Comparison of ENCODE assay signal across 8 mouse cellular contexts in genomic region chr9:29834911-29835310, GRCm38 (mm10).
DNase-seq lines count a peak whose midpoint lies in the region; ATAC-seq lines count a peak whose summit lies in the region.

No protein-coding gene starts in this region.

- no peak overlapping the region for H3K9ac ChIP-seq in forebrain, embryonic 14.5 days (ENCODE audit: low read length)
- H3K9ac ChIP-seq in forebrain, embryonic 11.5 days (ENCODE audit: low read length) = no peak overlapping the region
- no peak overlapping the region for H3K9ac ChIP-seq in midbrain, embryonic 14.5 days (replicated peaks; ENCODE audit: low read length)
- H3K9ac ChIP-seq in hindbrain, embryonic 14.5 days = no peak overlapping the region
- H3K9ac ChIP-seq in neural tube, embryonic 15.5 days (replicated peaks) = no peak overlapping the region
- H3K9ac ChIP-seq in intestine, embryonic 16.5 days (ENCODE audit: low read depth, low read length) = no peak overlapping the region

- H3K27ac ChIP-seq in forebrain, embryonic 14.5 days (ENCODE audit: low read depth, low read length) = peak overlapping the region; percentile 14; the same call in 1 of the 2 replicates
- no peak overlapping the region for H3K27ac ChIP-seq in forebrain, embryonic 11.5 days (ENCODE audit: low read depth, low read length)
- peak overlapping the region; percentile 3; the same call in 1 of the 2 replicates for H3K27ac ChIP-seq in midbrain, embryonic 10.5 days (replicated peaks)
- no peak overlapping the region for H3K27ac ChIP-seq in midbrain, embryonic 14.5 days (replicated peaks; ENCODE audit: low read depth, low read length)
- peak overlapping the region; percentile 52; the same call in 1 of the 2 replicates for H3K27ac ChIP-seq in hindbrain, embryonic 14.5 days
- H3K27ac ChIP-seq in neural tube, embryonic 15.5 days (replicated peaks) = peak overlapping the region; percentile 49; the same call in 1 of the 2 replicates
- no peak overlapping the region for H3K27ac ChIP-seq in intestine, embryonic 16.5 days (ENCODE audit: low read length)

- H3K4me3 ChIP-seq in forebrain, embryonic 14.5 days (ENCODE audit: low read depth, low read length) = no peak overlapping the region
- H3K4me3 ChIP-seq in forebrain, embryonic 11.5 days (ENCODE audit: low read depth, low read length) = no peak overlapping the region
- no peak overlapping the region for H3K4me3 ChIP-seq in midbrain, embryonic 10.5 days
- H3K4me3 ChIP-seq in midbrain, embryonic 14.5 days (replicated peaks; ENCODE audit: low read depth, low read length) = no peak overlapping the region
- H3K4me3 ChIP-seq in hindbrain, embryonic 14.5 days (replicated peaks; ENCODE audit: low read length) = no peak overlapping the region
- no peak overlapping the region for H3K4me3 ChIP-seq in neural tube, embryonic 15.5 days (replicated peaks)
- H3K4me3 ChIP-seq in intestine, embryonic 16.5 days (ENCODE audit: low read length) = no peak overlapping the region

- no peak for DNase-seq in forebrain, embryonic 14.5 days (ENCODE audit: low spot score)
- DNase-seq in forebrain, embryonic 11.5 days (ENCODE audit: low spot score) = no peak
- DNase-seq in midbrain, embryonic 10.5 days (ENCODE audit: low spot score) = no peak
- DNase-seq in midbrain, embryonic 14.5 days = no peak
- no peak for DNase-seq in hindbrain, embryonic 14.5 days (ENCODE audit: low spot score)
- DNase-seq in thymus, postnatal 0 days (ENCODE audit: low spot score) = no peak

- H3K4me1 ChIP-seq in forebrain, embryonic 14.5 days (ENCODE audit: control insufficient read depth, insufficient read depth, low read length) = peaks cover 41% of the 10 kb centered on the region
- H3K4me1 ChIP-seq in forebrain, embryonic 11.5 days (replicated peaks; ENCODE audit: control insufficient read depth, insufficient read depth, low read length) = peaks cover 15% of the 10 kb centered on the region
- peaks cover 31% of the 10 kb centered on the region for H3K4me1 ChIP-seq in midbrain, embryonic 10.5 days
- peaks cover 39% of the 10 kb centered on the region for H3K4me1 ChIP-seq in midbrain, embryonic 14.5 days (ENCODE audit: control insufficient read depth, insufficient read depth, low read length)
- peaks cover 45% of the 10 kb centered on the region for H3K4me1 ChIP-seq in hindbrain, embryonic 14.5 days (replicated peaks; ENCODE audit: control insufficient read depth, insufficient read depth, low read length)
- peaks cover 47% of the 10 kb centered on the region for H3K4me1 ChIP-seq in neural tube, embryonic 15.5 days
- no peaks in the 10 kb centered on the region for H3K4me1 ChIP-seq in intestine, embryonic 16.5 days (ENCODE audit: control insufficient read depth, insufficient read depth, low read length)

- H3K9me3 ChIP-seq in forebrain, embryonic 14.5 days (replicated peaks; ENCODE audit: control insufficient read depth, low read length) = no peaks in the 10 kb centered on the region
- H3K9me3 ChIP-seq in forebrain, embryonic 11.5 days (ENCODE audit: control insufficient read depth, low read length) = no peaks in the 10 kb centered on the region
- H3K9me3 ChIP-seq in midbrain, embryonic 10.5 days (replicated peaks) = no peaks in the 10 kb centered on the region
- no peaks in the 10 kb centered on the region for H3K9me3 ChIP-seq in midbrain, embryonic 14.5 days (ENCODE audit: control insufficient read depth, low read length)
- no peaks in the 10 kb centered on the region for H3K9me3 ChIP-seq in hindbrain, embryonic 14.5 days (ENCODE audit: control insufficient read depth, low read length)
- no peaks in the 10 kb centered on the region for H3K9me3 ChIP-seq in neural tube, embryonic 15.5 days (replicated peaks)
- no peaks in the 10 kb centered on the region for H3K9me3 ChIP-seq in intestine, embryonic 16.5 days (ENCODE audit: control insufficient read depth, low read length)

- no peak overlapping the region for H3K4me2 ChIP-seq in forebrain, embryonic 14.5 days (ENCODE audit: low read length)
- H3K4me2 ChIP-seq in forebrain, embryonic 11.5 days (ENCODE audit: low read depth, low read length, severe bottlenecking) = no peak overlapping the region
- H3K4me2 ChIP-seq in midbrain, embryonic 14.5 days (ENCODE audit: low read length) = no peak overlapping the region
- H3K4me2 ChIP-seq in hindbrain, embryonic 14.5 days (replicated peaks) = no peak overlapping the region
- H3K4me2 ChIP-seq in neural tube, embryonic 15.5 days = no peak overlapping the region
- no peak overlapping the region for H3K4me2 ChIP-seq in intestine, embryonic 16.5 days (ENCODE audit: low read depth, low read length)

- ATAC-seq in forebrain, embryonic 14.5 days = no peak
- no peak for ATAC-seq in forebrain, embryonic 11.5 days (replicated peaks; ENCODE audit: low FRiP score)
- no peak for ATAC-seq in midbrain, embryonic 14.5 days (ENCODE audit: low FRiP score, low TSS enrichment)
- no peak for ATAC-seq in hindbrain, embryonic 14.5 days (ENCODE audit: low FRiP score)
- no peak for ATAC-seq in neural tube, embryonic 15.5 days (ENCODE audit: low FRiP score)
- no peak for ATAC-seq in intestine, embryonic 16.5 days

- WGBS in forebrain, embryonic 14.5 days = 50% methylated on average over 5 of the region's 5 CpGs
- WGBS in forebrain, embryonic 11.5 days = 72% methylated on average over 5 of the region's 5 CpGs
- 80% methylated on average over 5 of the region's 5 CpGs for WGBS in midbrain, embryonic 10.5 days
- 68% methylated on average over 5 of the region's 5 CpGs for WGBS in midbrain, embryonic 14.5 days
- 62% methylated on average over 5 of the region's 5 CpGs for WGBS in hindbrain, embryonic 14.5 days
- WGBS in neural tube, embryonic 15.5 days = 49% methylated on average over 5 of the region's 5 CpGs
- WGBS in intestine, embryonic 16.5 days = 78% methylated on average over 5 of the region's 5 CpGs

- H3K36me3 ChIP-seq in forebrain, embryonic 14.5 days (ENCODE audit: control insufficient read depth, insufficient read depth, low read length) = no peaks in the 10 kb centered on the region
- no peaks in the 10 kb centered on the region for H3K36me3 ChIP-seq in forebrain, embryonic 11.5 days (ENCODE audit: control insufficient read depth, insufficient read depth, low read length)
- H3K36me3 ChIP-seq in midbrain, embryonic 10.5 days = no peaks in the 10 kb centered on the region
- no peaks in the 10 kb centered on the region for H3K36me3 ChIP-seq in midbrain, embryonic 14.5 days (ENCODE audit: control insufficient read depth, insufficient read depth, low read length)
- H3K36me3 ChIP-seq in hindbrain, embryonic 14.5 days (replicated peaks; ENCODE audit: control insufficient read depth, insufficient read depth) = no peaks in the 10 kb centered on the region
- no peaks in the 10 kb centered on the region for H3K36me3 ChIP-seq in neural tube, embryonic 15.5 days
- no peaks in the 10 kb centered on the region for H3K36me3 ChIP-seq in intestine, embryonic 16.5 days (ENCODE audit: control insufficient read depth, insufficient read depth, low read length)

- no peaks in the 10 kb centered on the region for H3K27me3 ChIP-seq in forebrain, embryonic 14.5 days (replicated peaks; ENCODE audit: control insufficient read depth, insufficient read depth, low read length)
- no peaks in the 10 kb centered on the region for H3K27me3 ChIP-seq in forebrain, embryonic 11.5 days (ENCODE audit: control insufficient read depth, insufficient read depth, low read length)
- no peaks in the 10 kb centered on the region; the same call in 1 of the 2 replicates for H3K27me3 ChIP-seq in midbrain, embryonic 10.5 days (ENCODE audit: low read depth, poor library complexity, severe bottlenecking)
- no peaks in the 10 kb centered on the region for H3K27me3 ChIP-seq in midbrain, embryonic 14.5 days (ENCODE audit: control insufficient read depth, insufficient read depth, low read length)
- no peaks in the 10 kb centered on the region for H3K27me3 ChIP-seq in hindbrain, embryonic 14.5 days (ENCODE audit: control insufficient read depth, insufficient read depth, low read length)
- no peaks in the 10 kb centered on the region for H3K27me3 ChIP-seq in neural tube, embryonic 15.5 days (replicated peaks)
- H3K27me3 ChIP-seq in intestine, embryonic 16.5 days (replicated peaks; ENCODE audit: control insufficient read depth, insufficient read depth, low read length) = no peaks in the 10 kb centered on the region

Comparison
In these comparisons a context has a peak if more than half of its experiments do, and no peak if none do; other contexts are left out.
1. H3K27ac ChIP-seq: peak in forebrain, embryonic 14.5 days (single experiment), midbrain, embryonic 10.5 days (single experiment), hindbrain, embryonic 14.5 days (single experiment) and neural tube, embryonic 15.5 days (single experiment); none in forebrain, embryonic 11.5 days (single experiment), midbrain, embryonic 14.5 days (single experiment) and intestine, embryonic 16.5 days (single experiment).